Mouse (Mus musculus): ENCODE data around the gene Lsg1. TPM values are rescaled to one million over a fixed set of nuclear protein-coding genes. Genes with fewer than 3 reads are reported as not detected.
A peak's percentile ranks its signal among the peaks of the same experiment; 100 is the strongest.

Lsg1 gene
- polyA plus RNA-seq, 1 experiment from 2014 or later, result 36.2 TPM

DNA sequence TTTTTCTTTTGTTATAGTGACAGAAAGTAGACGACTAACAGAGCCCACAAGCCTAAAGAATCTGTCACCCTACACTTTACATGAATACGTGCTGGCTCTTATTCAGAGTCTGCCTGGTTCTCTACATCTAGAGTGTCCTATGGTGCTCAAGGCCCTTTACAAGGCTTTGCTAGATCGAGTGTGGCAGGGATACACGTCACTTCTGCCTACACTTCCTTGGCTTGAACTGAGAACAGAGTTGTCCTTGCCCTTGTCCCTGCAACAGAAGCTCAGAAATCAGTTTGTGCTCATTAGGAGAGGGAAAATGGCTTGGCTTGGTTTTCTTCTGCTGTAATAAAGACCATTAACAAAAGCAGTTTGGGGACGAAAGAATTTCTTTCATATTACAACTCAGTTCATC lies 23.9 kb upstream of the Lsg1 start:
- H3K27me3 ChIP-seq, result no peaks in the 10 kb centered on the region
- no peak overlapping the region for H3K4me3 ChIP-seq
- no peaks in the 10 kb centered on the region for H3K4me1 ChIP-seq (replicated peaks)
- no peak overlapping the region for H3K9ac ChIP-seq
- H3K27ac ChIP-seq, result no peak overlapping the region
- ATAC-seq (replicated peaks; ENCODE audit: insufficient number of reproducible peaks, insufficient read depth, low FRiP score, low read depth), result no peak
- H3K36me3 ChIP-seq, result no peaks in the 10 kb centered on the region
- H3K9me3 ChIP-seq (replicated peaks), result no peaks in the 10 kb centered on the region
- WGBS, result 65% methylated on average over 5 of the region's 5 CpGs
- no peak overlapping the region for H3K4me2 ChIP-seq

DNA sequence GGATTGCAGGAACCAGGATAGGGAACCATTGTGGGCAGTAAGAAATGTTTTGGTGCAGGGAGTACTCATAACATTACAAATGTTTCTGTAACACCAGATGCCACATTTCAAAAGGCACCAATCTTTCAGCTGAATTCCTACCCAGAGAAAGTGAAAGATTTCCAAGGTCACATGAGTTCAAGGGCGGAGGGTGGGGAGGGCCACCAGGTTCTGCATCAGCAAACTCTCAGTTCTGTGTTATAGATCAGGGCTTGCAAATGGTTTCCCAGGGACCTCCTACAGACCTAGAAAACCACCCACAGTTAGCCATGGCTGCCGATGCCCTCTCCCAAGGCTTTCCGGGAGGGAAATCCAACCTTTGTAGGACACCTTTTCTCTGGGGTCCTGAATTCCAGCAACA lies 20.5 kb upstream of the Lsg1 start:
- Histone ChIP-seq H3K27ac (no peak overlapping the region), H3K9ac (no peak overlapping the region), H3K4me3 (no peak overlapping the region), H3K4me2 (no peak overlapping the region), H3K4me1 (replicated peaks) (peaks cover 22% of the 10 kb centered on the region), H3K36me3 (no peaks in the 10 kb centered on the region), H3K9me3 (replicated peaks) (no peaks in the 10 kb centered on the region), H3K27me3 (no peaks in the 10 kb centered on the region)
- 73% methylated on average over 3 of the region's 3 CpGs for WGBS
- no peak for ATAC-seq (replicated peaks; ENCODE audit: insufficient number of reproducible peaks, insufficient read depth, low FRiP score, low read depth)

DNA sequence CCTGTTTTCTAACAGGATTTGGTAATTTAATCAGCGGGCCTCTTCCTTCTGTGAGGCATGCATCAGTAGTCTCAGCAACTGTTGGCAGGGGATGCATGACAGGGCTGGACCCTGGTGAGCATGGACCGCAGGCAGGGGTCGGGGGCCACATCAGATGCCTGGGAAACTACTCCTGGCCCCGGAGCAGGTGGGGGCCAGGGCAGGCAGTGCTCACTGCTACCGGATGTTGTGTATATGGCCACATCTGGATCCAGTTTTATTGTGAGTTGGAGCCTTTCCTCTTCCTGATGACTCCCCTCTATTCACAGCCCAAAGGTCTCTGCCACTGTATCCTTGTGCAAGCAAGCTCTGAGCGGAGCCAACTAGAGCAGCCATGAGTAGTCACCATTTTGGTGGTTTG lies 18.1 kb upstream of the Lsg1 start:
- no peaks in the 10 kb centered on the region for H3K27me3 ChIP-seq
- 73% methylated on average over 6 of the region's 6 CpGs for WGBS
- peaks cover 42% of the 10 kb centered on the region for H3K4me1 ChIP-seq (replicated peaks)
- H3K36me3 ChIP-seq, result no peaks in the 10 kb centered on the region
- no peak overlapping the region for H3K9ac ChIP-seq
- no peak overlapping the region for H3K4me2 ChIP-seq
- H3K27ac ChIP-seq, result no peak overlapping the region
- no peaks in the 10 kb centered on the region for H3K9me3 ChIP-seq (replicated peaks)
- ATAC-seq (replicated peaks; ENCODE audit: insufficient number of reproducible peaks, insufficient read depth, low FRiP score, low read depth), result no peak
- H3K4me3 ChIP-seq, result no peak overlapping the region

DNA sequence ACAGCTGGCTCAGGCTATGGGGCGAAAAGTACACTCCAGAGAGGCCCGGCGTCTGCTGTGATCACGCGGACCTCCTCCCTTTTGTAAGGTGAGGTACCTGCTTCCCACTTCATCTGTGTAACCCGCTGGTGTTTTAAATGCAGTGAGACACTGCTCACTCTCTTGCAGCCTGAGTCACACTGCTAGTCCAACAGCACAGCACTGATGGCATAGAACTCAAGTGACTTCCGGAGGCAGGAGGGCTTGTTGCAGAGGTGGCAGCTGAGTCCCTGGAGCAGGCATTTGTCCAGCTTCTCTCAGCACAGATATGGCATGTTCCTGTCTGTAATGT lies 17.4 kb upstream of the Lsg1 start:
- H3K4me3 ChIP-seq, result no peak overlapping the region
- H3K27ac ChIP-seq, result peak overlapping the region; percentile 33; the same call in 1 of the 2 replicates
- peak overlapping the region; percentile 19 for H3K4me2 ChIP-seq
- no peaks in the 10 kb centered on the region for H3K9me3 ChIP-seq (replicated peaks)
- no peaks in the 10 kb centered on the region for H3K27me3 ChIP-seq
- H3K36me3 ChIP-seq, result no peaks in the 10 kb centered on the region
- H3K4me1 ChIP-seq (replicated peaks), result peaks cover 44% of the 10 kb centered on the region
- WGBS, result 53% methylated on average over 7 of the region's 7 CpGs
- no peak overlapping the region for H3K9ac ChIP-seq
- no peak for ATAC-seq (replicated peaks; ENCODE audit: insufficient number of reproducible peaks, insufficient read depth, low FRiP score, low read depth)

DNA sequence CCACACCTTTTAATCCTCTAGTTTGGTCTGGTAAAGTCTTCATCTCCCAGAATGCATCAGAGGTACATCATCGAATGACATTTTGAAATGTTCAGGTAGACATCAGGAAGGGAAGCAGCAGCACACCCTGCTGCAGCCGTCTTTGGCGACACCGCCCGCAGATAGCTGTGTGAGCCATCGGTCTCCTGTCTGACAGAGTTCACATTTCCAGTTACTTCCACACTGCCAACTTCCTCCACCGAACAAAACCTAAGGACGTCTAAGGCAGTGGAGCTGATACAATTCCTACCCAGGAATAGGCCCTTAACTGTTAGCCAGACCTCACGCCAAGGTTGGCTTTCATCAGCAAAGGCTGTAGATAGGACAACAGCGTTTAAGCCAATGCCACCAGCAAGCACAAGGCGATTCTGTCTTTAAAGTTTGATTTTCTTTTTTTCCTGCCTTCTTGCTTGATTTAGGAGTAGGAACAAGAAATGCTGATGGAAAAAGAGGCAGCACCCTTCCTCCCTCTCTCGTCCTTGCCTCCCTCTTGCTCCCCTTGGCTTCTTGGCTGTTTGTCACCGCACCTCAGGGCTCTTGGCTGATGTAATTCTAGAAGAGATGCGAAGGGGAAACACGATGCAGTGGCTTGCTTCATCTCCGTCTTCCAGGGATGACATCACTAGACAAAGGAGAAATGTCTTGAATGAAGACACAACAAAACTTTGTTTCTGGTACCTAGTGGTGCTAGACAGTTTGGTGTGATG lies 16.8 kb upstream of the Lsg1 start:
- no peak for ATAC-seq (replicated peaks; ENCODE audit: insufficient number of reproducible peaks, insufficient read depth, low FRiP score, low read depth)
- no peaks in the 10 kb centered on the region for H3K9me3 ChIP-seq (replicated peaks)
- H3K9ac ChIP-seq, result no peak overlapping the region
- H3K4me3 ChIP-seq, result no peak overlapping the region
- no peaks in the 10 kb centered on the region for H3K36me3 ChIP-seq
- H3K4me1 ChIP-seq (replicated peaks), result peaks cover 44% of the 10 kb centered on the region
- no peaks in the 10 kb centered on the region for H3K27me3 ChIP-seq
- 0 out of 2 replicates have a peak overlapping the region, but pooled peaks have one; percentile 19 for H3K4me2 ChIP-seq
- H3K27ac ChIP-seq, result peak overlapping the region; percentile 54; the same call in 1 of the 2 replicates
- 54% methylated on average over 16 of the region's 16 CpGs for WGBS

DNA sequence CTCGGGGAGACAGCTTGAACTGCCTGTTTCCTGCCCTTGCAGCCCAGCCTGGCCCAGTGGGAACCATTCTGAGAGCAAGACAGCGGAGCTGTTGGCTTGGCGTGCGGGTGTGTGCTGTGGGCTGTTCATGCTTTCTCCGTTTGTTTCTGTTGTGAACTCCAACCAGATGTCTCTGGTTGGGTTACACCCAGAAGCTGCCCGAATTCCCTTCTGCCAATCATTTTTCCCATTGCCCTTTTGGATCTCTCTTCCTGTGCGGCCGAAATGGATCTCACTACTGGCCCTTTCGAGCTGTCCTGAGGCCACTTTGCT lies 16.1 kb upstream of the Lsg1 start:
- Histone ChIP-seq H3K4me3 (peak overlapping the region; percentile 21), H3K4me2 (peak overlapping the region; percentile 96), H3K27ac (peak overlapping the region; percentile 54), H3K9ac (no peak overlapping the region; the same call in 1 of the 2 replicates), H3K4me1 (replicated peaks) (peaks cover 44% of the 10 kb centered on the region), H3K27me3 (no peaks in the 10 kb centered on the region), H3K36me3 (no peaks in the 10 kb centered on the region), H3K9me3 (replicated peaks) (no peaks in the 10 kb centered on the region)
- no peak for ATAC-seq (replicated peaks; ENCODE audit: insufficient number of reproducible peaks, insufficient read depth, low FRiP score, low read depth)
- 63% methylated on average over 9 of the region's 9 CpGs for WGBS

DNA sequence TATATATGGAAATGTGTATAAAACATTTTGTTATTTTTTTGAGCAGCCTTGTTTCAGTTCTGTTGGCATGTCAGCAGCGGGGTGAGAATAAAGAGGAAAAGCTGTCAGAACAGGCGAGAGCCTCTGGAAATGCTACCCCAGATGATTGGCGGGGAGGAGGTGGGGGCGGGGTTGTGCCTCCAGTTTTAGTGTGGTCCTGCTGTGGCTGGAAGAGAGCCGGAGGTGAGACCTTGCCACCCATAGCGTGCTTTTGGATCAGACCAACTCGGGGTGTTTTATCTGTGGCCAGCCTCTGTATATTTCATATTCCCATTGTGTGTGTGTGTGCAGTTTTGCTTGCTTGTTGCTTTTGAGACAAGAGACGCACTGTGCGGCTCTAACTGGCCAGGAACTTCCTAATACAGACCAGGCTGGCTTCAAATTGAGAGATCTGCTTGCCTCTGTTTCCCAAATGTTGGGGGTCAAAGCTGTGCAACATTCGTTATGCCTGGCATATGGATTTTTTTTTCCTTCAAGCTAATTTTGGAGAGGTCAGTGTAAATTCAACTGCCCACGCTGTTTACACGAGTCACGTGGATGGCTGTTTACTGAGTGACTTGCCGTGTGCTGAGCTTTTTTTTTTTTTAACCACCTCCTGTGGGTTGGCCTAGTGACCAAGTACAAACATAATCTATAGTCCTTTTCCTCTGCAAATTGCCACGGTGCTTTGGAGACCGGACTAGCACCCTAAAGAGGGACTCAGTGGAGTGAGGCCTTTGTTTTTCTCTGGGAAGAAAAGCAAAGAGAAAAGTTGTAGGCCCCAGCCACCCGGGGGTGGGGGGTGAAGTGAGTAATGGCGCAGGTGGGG lies 15.5 kb upstream of the Lsg1 start:
- H3K27ac ChIP-seq, result peak overlapping the region; percentile 54
- no peaks in the 10 kb centered on the region for H3K27me3 ChIP-seq
- WGBS, result 43% methylated on average over 18 of the region's 18 CpGs
- peak overlapping the region; percentile 21 for H3K4me3 ChIP-seq
- no peak overlapping the region; the same call in 1 of the 2 replicates for H3K9ac ChIP-seq
- no peak for ATAC-seq (replicated peaks; ENCODE audit: insufficient number of reproducible peaks, insufficient read depth, low FRiP score, low read depth)
- H3K4me1 ChIP-seq (replicated peaks), result peaks cover 44% of the 10 kb centered on the region
- no peaks in the 10 kb centered on the region for H3K9me3 ChIP-seq (replicated peaks)
- H3K36me3 ChIP-seq, result no peaks in the 10 kb centered on the region
- peak overlapping the region; percentile 96 for H3K4me2 ChIP-seq

DNA sequence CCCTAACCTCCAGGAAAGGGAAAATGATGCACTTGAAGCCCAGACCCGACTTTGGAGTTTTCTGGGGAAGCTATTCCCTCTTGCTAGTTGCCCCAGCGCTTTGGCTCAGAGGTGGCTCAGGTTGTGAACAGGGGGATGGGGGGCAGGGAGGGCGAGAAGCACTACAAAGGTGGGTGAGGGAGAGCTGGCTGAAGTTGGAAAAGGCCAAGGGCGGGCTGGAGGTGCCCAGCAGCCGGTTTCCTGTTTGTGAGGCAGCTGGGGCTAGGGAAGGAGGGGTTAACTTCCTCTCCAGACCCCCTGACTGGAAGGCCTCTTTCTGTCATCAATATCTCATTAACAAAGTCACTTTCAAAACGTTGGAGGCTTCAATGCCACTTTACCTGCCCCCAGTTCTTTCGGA lies 14.6 kb upstream of the Lsg1 start:
- peak overlapping the region; percentile 94 for H3K27ac ChIP-seq
- peak overlapping the region; percentile 1; the same call in 1 of the 2 replicates for H3K9ac ChIP-seq
- no peaks in the 10 kb centered on the region for H3K36me3 ChIP-seq
- H3K27me3 ChIP-seq, result no peaks in the 10 kb centered on the region
- no peak for ATAC-seq (replicated peaks; ENCODE audit: insufficient number of reproducible peaks, insufficient read depth, low FRiP score, low read depth)
- no peaks in the 10 kb centered on the region for H3K9me3 ChIP-seq (replicated peaks)
- H3K4me3 ChIP-seq, result peak overlapping the region; percentile 95
- WGBS, result 32% methylated on average over 7 of the region's 7 CpGs
- peaks cover 49% of the 10 kb centered on the region for H3K4me1 ChIP-seq (replicated peaks)
- peak overlapping the region; percentile 96 for H3K4me2 ChIP-seq

DNA sequence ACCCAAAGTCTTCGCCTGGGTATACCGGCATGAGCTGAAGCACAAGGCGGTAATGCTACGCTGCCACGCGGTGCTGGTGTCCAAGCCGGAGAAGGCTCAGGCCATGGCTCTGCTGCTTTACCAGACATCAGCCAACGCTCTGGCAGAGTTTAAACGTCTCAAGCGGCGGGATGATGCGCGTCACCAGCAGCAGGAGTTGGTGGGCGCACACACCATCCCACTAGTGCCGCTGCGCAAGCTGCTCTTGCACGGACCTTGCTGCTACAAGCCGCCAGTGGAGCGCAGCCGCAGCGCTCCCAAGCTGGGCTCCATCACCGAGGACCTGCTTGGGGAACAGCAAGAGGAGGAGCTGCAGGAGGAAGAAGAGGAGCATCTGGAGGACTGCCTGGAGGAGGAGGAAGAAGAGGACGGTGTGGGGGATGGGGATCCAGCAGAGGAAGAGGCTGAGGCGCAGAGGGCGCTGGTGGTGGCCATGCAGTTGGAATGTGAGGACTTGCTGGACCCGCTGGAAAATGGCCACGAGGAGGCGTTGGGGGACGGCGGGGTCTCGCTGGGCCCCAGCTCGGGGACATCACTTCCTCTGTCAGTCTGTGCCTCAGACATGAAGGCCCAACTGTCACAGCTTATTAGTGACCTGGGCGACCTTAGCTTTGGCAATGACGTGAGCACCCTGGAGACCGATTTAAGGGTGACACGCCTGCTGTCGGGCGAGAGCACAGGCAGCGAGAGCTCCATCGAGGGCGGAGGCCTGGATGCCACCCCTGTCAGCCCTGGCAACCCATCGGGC lies 13.8 kb upstream of the Lsg1 start:
- WGBS, result 11% methylated on average over 42 of the region's 42 CpGs
- Histone ChIP-seq H3K4me1 (replicated peaks) (peaks cover 54% of the 10 kb centered on the region), H3K27me3 (no peaks in the 10 kb centered on the region), H3K27ac (peak overlapping the region; percentile 94), H3K9me3 (replicated peaks) (no peaks in the 10 kb centered on the region), H3K4me2 (peak overlapping the region; percentile 96), H3K4me3 (peak overlapping the region; percentile 95), H3K9ac (peak overlapping the region; percentile 94), H3K36me3 (no peaks in the 10 kb centered on the region)
- ATAC-seq (replicated peaks; ENCODE audit: insufficient number of reproducible peaks, insufficient read depth, low FRiP score, low read depth), result no peak

DNA sequence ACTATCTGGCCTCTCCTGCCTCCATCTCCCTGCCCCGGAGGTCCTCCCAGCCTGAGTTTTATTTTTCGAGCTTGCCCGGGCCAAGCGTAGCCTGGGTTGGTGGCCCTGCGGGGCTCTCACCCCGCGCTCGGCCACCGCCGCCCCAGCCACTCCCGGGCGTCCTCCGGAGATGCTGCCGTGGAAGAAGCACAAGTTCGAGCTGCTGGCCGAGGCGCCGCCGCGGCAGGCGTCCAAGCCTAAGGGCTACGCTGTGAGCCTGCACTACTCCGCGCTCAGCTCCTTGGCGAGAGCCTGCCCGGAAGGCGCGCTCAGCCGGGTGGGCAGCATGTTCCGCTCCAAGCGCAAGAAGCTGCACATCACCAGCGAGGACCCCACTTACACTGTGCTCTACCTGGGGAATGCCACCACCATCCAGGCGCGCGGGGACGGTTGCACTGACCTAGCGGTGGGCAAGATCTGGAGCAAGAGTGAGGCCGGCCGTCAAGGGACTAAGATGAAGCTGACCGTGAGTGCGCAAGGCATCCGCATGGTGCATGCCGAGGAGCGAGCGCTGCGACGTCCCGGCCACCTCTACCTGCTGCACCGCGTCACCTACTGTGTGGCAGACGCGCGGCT lies 13.1 kb upstream of the Lsg1 start:
- Histone ChIP-seq H3K27ac (peak overlapping the region; percentile 94), H3K9ac (peak overlapping the region; percentile 94), H3K36me3 (no peaks in the 10 kb centered on the region), H3K4me3 (peak overlapping the region; percentile 95), H3K4me1 (replicated peaks) (peaks cover 54% of the 10 kb centered on the region), H3K27me3 (peaks cover 3% of the 10 kb centered on the region; the same call in 1 of the 2 replicates), H3K9me3 (replicated peaks) (no peaks in the 10 kb centered on the region), H3K4me2 (peak overlapping the region; percentile 96)
- WGBS, result under 1% methylated on average over 53 of the region's 53 CpGs
- ATAC-seq (replicated peaks; ENCODE audit: insufficient number of reproducible peaks, insufficient read depth, low FRiP score, low read depth), result peak; percentile 16; the same call in 1 of the 2 replicates

Data from heart, embryonic 15.5 days (tissue).